Mouse (Mus musculus): Measurements from ENCODE around the gene Iqce.
A peak's percentile ranks its signal among the peaks of the same experiment; 100 is the strongest.

The Iqce gene

DNA sequence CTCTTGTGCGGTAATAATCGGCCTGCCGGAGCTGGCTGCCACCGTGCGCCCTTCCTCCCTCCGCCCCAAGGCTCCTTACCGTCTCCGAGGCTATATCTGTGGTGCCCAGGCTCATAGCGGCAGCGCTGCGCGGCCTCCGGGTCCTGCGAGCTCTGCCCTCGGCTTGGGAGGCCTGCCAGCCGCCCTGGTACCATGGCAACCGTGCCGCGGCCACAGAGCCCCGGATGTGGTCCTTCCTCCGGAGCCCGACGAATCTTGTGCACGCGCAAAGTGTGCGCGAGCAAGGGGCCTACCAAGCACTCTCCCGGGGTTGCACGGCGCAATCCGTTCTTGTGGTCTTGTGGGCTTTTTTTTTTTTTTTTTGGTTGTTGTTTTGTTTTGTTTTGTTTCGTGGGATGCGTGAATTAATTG, at the start of gene Iqce:
Gene Iqce (minus strand): TSS at position 276 of the 411 bp plus-strand sequence.
- peak; percentile 91 for DNase-seq (ENCODE audit: low spot score in 2 of 2)

DNA sequence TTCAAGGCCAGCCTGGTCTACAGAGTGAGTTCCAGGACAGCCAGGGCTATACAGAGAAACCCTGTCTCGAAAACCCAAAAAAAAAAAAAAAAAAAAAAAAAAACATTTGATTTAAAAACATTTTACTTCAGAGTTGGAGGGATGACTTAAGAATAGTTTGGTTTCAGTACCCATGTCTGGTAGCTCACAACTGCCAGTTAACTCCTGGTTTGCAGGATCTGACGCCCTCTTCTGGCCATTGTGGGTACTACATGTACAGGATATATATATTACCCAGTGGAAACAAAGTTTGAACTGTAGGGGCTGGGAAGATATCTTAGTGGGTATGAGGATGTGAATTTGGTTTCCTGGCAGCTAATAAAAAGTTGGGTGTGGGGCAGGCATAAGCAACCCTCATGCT, 48.7 kb upstream of the Iqce start:
- DNase-seq (ENCODE audit: low spot score in 2 of 2): no peak

DNA sequence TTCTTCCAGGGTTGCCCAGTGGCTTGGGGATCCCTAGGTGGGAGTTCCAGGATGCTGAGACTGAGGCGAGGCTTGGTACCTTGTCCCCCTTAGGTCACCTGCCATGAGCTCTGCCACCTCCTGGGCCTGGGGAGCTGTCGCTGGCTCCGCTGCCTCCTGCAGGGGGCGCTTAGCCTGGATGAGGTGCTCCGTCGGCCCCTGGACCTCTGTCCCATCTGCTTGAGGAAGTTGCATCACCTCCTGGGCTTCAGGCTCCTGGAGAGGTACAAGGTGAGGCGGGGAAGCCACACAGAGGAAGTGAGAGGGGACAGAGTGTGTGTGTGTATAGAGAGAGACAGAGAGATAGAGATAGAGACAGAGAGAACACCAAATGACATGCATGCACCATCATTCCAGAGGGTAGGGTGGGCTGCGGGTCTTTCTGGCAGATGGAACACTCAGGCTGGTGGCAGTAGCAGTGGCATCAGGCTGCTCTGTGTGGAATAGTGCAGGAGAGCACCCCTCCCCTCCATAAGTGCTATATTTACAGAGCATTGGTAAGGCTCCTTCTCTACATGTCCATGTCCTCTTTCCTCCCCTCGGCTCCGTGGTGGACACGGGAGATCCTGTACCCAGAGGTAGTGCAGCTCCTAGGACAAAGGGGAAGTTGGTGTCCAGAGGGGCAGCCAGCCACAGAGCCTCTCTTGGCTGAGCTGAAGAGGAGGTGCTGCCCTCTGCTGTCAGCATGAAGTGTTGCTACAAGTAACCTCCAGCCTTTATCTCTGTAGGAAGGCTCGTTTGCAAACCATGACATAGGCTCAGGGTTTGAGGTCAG, 47.1 kb upstream of the Iqce start:
- DNase-seq (ENCODE audit: low spot score in 2 of 2): peak in 1 of 2 experiments; percentile 64

DNA sequence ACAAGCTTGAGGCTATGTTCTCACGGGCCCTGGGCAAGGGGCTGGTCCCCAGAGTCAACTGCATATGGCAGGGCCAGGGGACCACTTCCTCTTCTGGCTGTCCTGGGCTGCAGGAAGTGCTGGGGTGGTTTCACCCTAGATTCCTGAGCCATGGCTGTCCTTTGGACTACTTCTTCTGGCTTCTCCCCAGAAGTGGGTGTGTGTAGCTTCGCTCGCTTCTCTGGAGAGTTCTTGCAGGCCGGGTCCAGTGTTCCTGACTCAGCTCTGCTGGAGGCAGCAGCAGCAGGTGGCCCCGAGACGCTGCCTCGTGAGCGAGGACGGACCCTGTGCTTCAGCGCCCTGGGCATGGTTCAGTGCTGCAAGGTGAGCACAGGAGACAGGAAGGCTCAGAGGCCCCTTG, 46.2 kb upstream of the Iqce start:
- no peak for DNase-seq (ENCODE audit: low spot score in 2 of 2)

DNA sequence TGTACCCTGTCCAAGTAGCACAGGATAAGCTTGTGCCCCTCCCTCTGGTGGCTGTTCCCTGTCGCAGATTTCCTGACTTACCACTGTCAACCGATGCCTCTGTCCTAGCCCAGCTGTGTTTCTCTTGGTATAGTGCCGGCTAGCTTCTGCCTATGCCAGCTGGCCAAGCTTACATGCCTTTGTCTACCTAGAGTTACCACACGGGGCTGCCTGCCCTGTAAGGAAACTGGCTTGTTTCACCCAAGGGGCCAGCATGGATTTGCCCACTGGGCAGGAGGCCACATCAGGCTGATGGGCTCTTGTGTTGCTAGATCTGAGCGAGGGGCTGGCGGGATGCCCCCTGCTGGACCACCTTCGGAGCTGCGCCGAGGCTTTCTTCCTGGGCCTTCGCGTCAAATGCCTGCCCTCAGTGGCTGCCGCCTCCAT, 41.5 kb upstream of the Iqce start:
- DNase-seq (ENCODE audit: low spot score in 2 of 2): no peak

DNA sequence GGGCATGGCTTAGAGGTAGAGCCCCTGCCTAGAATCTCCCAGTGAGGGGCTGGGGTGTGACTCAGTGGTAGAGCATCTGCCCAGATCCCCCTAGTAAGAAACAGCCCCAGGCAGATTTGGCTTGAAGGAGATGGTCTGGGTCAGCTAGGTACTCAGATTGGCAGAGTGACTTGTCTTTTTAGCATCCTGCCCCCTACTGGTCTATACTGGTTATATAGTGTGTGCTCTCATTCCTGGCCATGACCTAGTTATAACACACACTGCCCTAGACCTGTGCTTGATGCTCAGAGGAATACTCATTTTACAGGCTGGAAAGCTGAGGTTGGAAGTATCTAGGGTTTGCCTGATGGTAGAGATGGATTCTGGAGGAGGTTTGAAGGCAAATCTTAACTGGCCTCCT, 39.7 kb upstream of the Iqce start:
- DNase-seq (ENCODE audit: low spot score in 2 of 2): no peak

DNA sequence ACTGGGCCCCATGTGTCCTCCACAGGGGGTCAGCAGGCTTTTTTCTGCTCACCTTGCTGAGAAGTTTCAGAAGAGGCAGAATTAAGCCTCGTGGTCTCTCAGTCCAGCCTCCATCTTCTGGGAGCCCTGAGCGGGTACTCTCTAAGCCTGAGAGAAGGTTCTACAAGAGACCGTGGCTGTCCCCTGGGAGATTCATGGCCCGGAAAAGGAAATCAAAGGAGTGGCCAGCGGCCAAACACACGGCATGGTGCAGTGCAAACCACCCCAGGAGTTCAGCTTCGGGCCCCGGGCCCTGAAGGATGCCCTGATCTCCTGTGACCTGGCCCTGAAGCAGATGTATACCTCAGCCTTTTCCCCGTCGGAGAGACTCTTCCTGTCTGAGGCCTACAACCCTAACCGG, 38.9 kb upstream of the Iqce start:
- no peak for DNase-seq (ENCODE audit: low spot score in 2 of 2)

DNA sequence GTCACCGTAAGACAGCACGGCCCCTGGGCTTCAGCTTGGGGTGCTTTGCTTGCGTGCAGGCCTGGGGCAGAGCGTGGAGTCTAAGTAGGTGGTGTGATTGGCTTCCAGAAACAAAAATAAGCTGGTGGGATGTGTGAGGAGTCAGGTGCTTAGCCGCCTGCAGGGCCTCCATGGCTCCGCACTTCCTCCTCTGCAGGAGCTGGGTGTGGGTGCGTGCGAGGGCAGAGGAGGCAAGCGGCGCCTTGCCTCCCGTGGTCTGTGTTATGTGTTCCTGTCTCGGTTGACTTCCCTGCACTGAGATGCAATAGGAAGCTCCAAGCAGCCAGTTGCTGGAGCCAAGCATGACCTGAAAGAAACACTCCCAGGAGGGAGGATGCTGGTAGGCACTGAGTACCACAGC, 37.6 kb upstream of the Iqce start:
- DNase-seq (ENCODE audit: low spot score in 2 of 2): no peak

DNA sequence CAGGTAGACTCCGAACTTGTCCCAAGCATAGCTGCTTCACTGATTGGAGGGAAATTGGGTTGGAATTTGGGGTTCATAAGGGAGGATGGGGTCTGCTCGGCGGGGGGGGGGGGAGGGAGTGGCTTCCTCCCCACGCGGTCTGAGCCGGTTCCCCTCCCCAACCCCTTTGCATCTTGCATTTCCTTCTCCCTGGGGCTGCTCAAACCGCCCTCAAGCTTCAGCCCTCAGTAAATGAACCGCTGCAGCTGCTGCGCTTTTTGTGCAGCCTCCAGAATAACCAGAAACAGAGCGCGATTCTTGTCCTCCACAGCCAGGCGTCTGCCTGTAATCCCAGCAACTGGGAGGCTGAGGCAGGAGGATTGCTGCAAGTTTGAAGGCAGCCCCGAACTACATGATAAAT, 34.0 kb upstream of the Iqce start:
- no peak for DNase-seq (ENCODE audit: low spot score in 2 of 2)

DNA sequence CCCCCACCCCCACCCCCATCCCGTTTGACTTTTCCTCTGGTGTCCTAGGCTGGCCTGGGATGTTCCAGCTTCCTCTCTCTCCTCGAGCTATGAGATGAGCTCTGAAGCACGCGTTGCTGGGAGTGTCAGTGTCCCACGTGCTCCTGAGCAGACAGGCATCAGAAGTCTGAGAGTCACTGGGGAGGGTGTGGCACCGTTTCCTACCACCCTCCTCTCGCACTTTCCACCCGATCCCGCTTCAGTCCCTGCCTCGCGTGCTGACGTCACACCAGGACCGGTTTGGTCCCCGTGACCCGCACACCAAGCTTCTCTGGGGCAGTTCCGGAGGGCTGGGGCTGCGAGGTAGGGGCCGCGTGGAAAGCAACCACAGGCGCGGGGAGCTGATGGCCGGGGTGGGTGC, 33.1 kb upstream of the Iqce start:
- DNase-seq (ENCODE audit: low spot score in 2 of 2): no peak

DNA sequence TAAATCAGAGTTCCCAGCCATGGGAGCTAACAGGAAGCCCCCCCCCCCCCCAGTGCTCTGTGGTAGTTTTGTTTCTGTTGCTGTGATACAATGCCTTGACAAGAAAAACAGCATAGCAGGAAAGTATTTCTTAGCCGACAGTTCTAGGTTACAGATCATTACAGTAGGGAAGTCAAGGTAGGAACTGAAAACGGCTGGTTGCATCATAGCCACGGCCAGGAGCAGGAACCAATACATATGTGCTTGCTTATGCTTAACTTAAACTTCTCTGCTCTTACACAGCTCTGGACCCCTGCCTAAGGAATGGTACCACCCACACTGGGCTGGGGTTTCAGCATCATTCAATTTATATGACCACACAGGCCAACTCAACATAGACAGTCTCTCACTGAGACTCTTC, 31.2 kb upstream of the Iqce start:
- no peak for DNase-seq (ENCODE audit: low spot score in 2 of 2)

DNA sequence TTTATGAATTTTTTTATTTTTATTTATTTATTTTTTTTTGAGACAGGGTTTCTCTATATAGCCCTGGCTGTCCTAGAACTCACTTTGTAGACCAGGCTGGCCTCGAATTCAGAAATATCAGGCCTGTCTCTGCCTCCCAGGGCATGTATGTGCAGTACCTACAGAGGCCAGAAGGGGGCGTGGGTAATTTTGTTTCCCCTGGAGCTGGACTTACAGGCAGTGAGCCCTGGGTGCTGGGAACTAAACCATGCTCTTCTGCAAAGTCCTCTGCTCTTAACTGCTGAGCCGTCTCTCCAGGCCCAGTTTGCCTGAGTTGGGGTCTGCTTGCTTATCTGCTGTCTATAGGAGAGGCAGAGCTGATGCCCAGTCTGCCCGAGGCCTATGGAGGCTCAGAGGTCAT, 30.0 kb upstream of the Iqce start:
- no peak for DNase-seq (ENCODE audit: low spot score in 2 of 2)

DNA sequence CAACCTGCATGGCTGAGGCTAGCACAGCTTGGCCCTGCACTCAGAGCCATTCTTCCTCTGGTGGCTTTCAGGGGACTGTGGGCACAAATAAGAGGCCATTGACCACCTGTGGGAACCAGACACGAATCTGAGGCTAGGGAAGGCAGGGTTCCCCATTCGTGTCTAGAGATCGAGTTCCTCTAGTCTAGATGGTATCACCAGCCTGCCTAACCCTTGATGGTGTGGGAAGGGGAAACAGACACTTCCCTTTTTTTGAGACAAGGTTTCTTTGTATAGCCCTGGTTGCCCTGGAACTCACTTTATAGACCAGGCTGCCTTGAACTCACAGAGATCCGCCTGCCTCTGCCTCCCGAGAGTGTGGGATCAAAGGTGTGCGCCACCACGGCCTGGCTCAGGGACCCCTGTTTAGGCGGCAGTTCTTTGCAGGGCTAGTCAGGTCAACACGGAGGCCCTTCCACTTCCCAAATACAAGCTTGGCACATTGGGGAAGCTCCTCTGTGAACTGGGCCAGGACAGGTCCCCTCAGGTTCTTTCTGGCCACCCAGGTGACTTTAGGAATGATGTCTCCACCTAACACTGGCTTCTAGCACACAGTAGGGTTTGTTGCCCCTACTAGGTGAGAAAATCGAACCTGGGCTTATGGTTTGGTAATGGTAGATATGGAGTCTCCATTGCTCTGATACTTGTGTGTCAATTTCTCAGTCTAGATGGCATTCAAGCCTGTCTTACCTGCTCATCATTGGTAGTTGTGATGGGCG, 29.0 kb upstream of the Iqce start:
- DNase-seq (ENCODE audit: low spot score in 2 of 2): no peak

DNA sequence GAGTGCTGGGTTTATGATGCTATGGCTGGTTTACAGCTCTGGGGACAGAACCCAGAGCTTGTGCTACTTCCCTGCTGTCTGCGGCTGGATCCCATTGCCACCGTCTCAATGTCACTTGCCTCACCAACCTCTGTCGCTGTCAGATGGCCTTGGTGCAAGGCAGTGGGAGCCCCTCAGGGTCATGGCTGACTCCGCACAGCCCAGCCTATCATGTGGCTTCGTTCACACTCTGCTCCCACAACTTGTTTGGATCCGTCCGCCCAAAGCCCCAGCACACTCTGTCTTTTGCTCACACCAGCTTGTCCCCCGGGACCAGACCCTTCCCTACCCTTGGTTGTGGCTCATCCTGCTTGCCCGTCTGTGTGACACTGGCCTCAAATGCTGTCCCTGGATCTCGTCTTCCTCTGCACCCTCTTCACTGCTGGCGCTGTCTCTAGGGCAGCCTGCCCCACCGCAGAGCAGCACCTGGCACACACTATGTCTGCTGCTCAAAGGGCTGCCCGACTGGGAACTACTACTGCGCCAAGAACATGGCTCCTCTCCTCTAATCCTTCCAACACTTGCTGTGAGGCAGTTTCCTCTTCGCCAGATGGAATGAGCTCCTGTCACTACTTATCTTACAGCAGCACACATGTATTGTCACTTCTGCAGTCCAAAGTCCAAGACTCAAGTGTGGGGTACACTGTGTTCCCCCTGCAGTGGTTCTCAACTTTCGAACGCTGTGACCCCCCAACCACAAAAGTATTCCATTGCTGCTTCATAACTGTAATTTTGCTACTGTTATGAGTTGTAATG, 25.0 kb upstream of the Iqce start:
- no peak for DNase-seq (ENCODE audit: low spot score in 2 of 2)

DNA sequence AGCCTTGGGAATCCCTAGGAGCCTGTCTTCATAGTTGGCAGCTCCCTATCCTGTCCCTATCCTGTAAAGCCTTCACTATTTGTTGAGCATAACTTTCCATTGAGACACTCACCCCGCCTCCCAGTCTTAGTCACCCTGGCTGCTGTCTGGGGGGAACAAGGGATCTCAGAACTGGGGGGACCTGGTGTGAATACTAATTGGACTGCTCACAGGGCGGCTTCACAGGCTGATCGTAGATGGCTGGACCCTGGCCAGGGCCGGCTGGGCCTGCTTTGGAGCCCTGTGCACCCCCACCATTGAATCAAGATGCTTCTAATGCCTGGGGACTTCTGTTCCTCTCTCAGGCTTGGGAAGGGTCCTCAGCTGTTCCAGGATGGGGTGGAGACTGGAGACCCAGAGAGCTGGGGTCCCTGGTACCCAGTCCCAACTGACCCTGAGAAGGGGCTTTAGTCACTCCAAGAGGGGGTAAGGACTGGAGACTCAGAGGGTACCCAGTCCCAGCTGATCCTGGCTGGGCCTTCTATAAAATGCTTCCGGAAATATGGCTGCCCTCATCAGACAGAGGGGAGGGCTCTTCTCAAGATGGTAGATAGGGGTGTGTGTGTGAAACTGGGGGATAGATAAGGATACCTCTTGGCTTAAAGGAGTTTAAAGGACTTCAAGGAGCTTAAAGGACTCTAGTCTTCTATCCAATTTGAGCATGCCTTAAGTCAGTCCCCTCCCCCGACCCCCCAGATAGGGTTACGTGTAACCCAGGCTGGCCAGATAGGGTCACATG, 24.1 kb upstream of the Iqce start:
- DNase-seq (ENCODE audit: low spot score in 2 of 2): peak; percentile 53 to 68

DNA sequence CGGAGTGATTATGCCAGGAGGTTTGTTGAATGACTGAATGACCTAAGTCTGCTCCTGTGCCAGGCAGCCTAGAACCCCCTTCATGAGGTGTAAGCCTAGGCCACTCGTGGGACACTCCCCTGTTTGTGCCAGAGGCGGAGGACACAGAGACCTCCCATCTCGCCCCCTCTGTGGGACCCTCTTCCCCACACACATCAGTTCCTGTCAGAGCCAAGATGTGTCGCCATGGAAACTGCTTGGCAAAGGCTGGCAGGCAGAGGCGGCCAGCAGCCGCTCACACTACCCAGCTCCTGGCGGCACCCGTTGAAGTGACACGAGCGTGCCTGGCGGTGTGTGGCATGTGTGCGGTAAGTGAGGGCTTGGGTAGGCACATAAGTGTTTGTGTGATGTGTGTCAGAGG, 21.6 kb upstream of the Iqce start, which contains the start of gene Amz1:
Gene Amz1 (plus strand): TSS at position 306 of the 400 bp plus-strand sequence.
- DNase-seq (ENCODE audit: low spot score in 2 of 2): peak; percentile 66 to 72

DNA sequence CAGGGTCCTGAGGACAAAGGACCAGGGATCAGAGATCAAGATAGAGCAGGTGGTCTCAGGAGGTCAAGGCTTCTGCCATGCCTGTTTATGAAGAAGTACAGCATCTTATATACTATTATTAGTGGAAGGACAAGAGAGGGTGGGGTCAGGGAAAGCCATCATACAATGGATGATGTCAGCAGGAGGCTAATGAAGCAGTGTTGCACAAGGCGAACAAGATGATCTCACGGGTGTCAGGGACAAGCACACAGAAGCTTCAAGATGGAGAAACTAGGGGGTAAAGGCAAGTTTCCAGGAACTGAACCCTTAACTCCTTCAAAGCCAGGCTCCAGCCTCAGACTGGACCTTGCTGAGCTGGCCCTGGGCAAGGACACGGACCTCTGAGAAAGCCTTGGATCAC, 19.9 kb upstream of the Iqce start:
- no peak for DNase-seq (ENCODE audit: low spot score in 2 of 2)

DNA sequence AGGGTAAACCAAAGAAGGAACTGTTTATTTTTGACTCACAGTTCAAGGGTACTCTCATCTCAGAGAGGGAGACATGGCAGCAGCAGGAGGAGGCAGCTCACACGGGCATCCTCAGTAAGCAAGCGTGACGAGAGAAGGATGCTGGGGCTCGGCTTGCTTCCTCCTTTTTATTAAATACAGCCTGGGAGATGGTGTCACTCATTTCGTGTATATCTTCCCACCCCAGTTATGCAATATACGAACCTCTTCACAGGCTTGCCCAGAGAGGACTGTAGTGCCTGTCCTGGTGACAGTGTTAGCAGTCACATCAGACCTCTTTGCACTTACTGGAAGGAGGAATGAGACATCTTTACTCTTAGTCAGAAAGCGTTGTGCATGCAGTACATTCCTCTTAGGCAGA, 18.6 kb upstream of the Iqce start:
- no peak for DNase-seq (ENCODE audit: low spot score in 2 of 2)

DNA sequence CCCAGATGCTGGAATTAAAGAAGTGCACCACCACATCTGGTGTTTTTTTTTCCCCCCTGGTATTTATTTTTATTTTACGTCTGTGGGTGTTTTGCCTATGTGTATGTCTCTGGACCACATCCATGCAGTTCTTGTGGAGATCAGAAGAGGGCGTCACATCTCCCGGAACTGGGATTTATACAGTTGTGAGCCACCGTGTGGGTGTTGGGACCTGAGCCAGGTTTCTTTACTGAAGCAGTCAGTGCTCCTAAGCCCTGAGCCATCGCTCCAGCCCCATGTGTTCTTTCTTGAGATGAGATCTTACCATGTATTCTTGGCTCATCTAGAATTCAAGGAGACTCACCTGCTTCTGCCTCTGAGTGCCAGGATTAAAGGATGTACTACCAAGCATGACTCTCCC, 8.9 kb upstream of the Iqce start:
- no peak for DNase-seq (ENCODE audit: low spot score in 2 of 2)

DNA sequence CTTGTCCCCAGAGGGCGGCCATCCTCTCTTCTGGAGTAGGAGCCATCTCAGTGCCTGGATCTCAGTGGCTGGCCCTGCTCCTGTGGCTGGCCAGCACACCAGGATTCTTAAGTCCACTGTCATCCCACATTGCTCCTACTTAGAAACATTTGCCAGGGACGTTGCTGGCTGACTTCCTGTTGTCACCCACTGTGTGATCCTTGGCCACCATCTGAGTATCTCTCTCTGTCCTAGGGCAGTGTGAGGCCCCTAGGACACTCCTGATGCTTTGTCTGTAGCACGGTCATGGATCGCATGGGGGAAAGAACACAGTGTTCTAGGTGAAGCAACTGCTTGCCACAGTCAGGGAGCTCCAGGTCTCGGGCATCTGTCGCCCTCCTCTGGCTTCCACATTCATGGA, 8.1 kb upstream of the Iqce start:
- no peak for DNase-seq (ENCODE audit: low spot score in 2 of 2)

DNA sequence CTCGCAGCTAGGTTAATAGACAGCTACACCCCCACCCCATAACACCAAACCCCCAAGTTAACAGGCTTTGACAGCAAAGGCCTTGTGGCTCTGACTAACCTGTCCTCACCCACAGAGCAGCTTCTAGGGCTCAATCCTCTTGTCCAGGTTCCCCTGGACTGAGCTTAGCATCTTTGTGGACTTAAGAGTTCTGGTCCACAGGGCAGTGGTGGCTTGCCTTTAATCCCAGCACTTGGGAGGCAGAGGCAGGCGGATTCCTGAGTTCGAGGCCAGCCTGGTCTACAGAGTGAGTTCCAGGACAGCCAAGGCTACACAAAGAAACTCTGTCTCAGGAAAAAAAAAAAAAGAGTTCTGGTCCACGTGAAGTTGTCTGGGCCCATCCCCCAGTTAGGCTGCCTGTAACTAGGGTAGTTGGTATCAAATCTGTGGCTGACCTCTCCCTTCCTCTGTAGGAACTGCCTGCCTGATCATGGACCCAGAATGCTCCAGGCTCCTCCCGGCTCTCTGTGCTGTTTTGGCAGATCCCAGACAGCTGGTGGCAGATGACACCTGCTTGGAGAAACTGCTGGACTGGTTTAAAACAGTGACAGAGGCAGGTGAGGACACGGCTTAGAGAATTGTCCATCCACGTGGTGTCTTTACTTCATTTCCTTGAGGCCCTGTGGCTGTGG, 3.5 kb upstream of the Iqce start:
- DNase-seq (ENCODE audit: low spot score in 2 of 2): no peak
